Mouse (Mus musculus) limb, embryonic 12.5 days (tissue): ENCODE data around the gene Nipsnap1. TPM values are rescaled to one million over a fixed set of nuclear protein-coding genes. Genes with fewer than 3 reads are reported as not detected.
A peak's percentile ranks its signal among the peaks of the same experiment; 100 is the strongest.

Experiments used
- ATAC-seq: fragments of 200-750 bp; cut with Nextera tagmentation; 2 replicates; pipeline ENCODE4 v1.8.0; 2017; ENCODE audit warnings: low read depth, moderate TSS enrichment; ENCODE audit not compliant: insufficient number of reproducible peaks, insufficient read depth, low FRiP score, low TSS enrichment
- H3K27ac ChIP-seq: fragments of 300-500 bp; sonication (generic); 2 replicates; pipeline ENCODE4 v1.5.1; 2016; ENCODE audit warnings: mild to moderate bottlenecking, moderate library complexity
- H3K27me3 ChIP-seq: fragments of 300-500 bp; sonication (generic); 2 replicates; pipeline ENCODE4 v1.6.1; 2016; ENCODE audit warnings: mild to moderate bottlenecking, moderate library complexity
- H3K36me3 ChIP-seq: fragments of 300-500 bp; sonication (generic); 2 replicates; pipeline ENCODE4 v1.6.1; 2016; ENCODE audit warnings: mild to moderate bottlenecking, moderate library complexity
- H3K4me1 ChIP-seq: fragments of 300-500 bp; sonication (generic); replicated peaks from 2 replicates; pipeline ENCODE4 v1.6.1; 2016
- H3K4me2 ChIP-seq: fragments of 300-500 bp; sonication (generic); 2 replicates; pipeline ENCODE4 v1.6.1; 2016; ENCODE audit warnings: mild to moderate bottlenecking, moderate library complexity
- H3K4me3 ChIP-seq: fragments of 300-500 bp; sonication (generic); replicated peaks from 2 replicates; pipeline ENCODE4 v1.5.1; 2016; ENCODE audit warnings: mild to moderate bottlenecking
- H3K9ac ChIP-seq: fragments of 300-500 bp; sonication (generic); replicated peaks from 2 replicates; pipeline ENCODE4 v1.6.1; 2016; ENCODE audit warnings: mild to moderate bottlenecking, moderate library complexity
- H3K9me3 ChIP-seq: fragments of 300-500 bp; sonication (generic); 2 replicates; pipeline ENCODE4 v1.6.1; 2016; ENCODE audit warnings: mild to moderate bottlenecking, moderate library complexity
- WGBS: fragments of 180-500 bp; shearing (Covaris S2); methylation state at CpG from one replicate; pipeline ENCODE4 v1.1.7; 2016; 5-methylcytosine and 5-hydroxymethylcytosine counted together
- polyA plus RNA-seq: library from polyadenylated mRNA; unstranded; fragments of >200 nt; fragmentation: Nextera tagmentation; extraction: Ambion mirVana; gene quantifications from 2 replicates; pipeline ENCODE4 v1.2.1, GENCODE M21; 2016

The Nipsnap1 gene
- polyA plus RNA-seq, 1 experiment from 2014 or later, result 87.1 TPM

DNA sequence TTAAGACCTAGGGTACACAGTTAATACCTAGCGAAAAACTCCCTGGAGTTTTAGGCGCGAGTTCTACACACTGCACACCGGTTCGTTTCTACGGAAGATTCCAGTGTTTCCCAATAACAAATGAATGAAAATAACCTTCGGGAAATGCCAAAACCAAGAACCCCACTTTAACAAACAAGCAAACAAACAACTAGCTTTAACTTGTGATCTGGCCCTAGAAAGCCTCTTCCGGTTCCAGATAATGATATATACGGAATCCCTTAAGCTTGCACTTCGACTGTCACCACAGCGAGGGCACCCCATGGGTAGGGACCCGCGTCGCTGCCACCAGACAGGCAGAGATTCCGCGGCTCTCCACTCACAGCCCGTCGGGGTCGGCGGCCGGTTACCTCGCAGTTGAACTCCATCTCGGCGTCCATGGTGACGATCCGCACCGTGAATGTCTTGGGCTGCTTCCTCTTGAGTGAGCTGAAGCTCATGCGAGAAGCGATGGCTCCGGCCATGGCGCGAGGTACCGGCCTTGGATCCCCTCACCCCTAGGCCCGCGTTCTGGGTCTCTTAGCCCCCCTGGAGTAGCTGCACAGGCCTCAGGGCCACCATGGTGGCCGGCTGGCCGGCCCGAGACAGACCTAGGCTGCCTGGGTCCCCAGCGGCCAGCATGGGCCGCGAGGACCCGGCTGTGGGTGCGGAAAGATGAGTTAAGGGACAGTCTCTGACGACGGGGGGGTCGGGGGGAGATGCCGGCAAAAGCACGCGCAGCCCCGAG, 25.1 kb upstream of the Nipsnap1 start:
- Histone ChIP-seq H3K9ac (peak overlapping the region; percentile 96), H3K4me3 (peak overlapping the region; percentile 98), H3K4me2 (peak overlapping the region; percentile 72), H3K4me1 (peaks cover 16% of the 10 kb centered on the region), H3K27me3 (no peaks in the 10 kb centered on the region), H3K27ac (peak overlapping the region; percentile 79), H3K9me3 (no peaks in the 10 kb centered on the region), H3K36me3 (no peaks in the 10 kb centered on the region)
- WGBS, result under 1% methylated on average over 50 of the region's 50 CpGs
- ATAC-seq, result peak; percentile 47

DNA sequence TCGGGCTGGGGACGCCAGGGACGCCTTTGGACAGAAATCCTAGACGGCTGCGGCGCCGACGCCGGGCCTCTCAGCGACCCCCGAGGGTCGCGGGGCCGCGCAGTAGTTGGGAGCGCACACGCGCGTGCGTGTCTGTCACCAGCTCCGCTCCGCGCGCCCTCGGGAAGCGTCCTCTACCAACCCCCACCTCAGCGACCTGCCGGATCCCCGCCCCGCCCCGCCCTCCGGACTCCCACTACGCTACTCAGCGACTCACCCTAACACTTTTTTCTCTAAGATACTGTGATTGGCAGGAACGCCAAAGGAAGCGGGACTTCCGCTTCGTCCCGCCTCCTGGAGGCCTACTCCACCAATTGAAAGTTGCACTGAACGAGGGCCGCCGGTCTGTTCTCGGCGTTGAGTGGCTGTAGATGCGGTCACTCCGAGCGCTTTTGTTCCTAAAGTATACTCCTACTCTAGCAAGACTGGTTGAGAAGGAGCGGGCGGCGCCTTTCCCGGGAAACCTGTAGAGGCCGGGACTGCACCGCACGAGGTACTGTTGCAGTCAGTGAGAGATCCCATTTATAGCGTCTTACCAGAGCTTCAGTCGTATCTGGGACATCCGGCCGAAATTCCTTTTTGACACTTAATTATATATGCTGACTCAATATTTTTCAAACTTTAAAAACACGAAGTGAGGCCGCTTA, 24.4 kb upstream of the Nipsnap1 start, which contains the start of gene Nf2:
Gene Nf2, minus strand, starts transcription at position 279 of the 686 bp plus-strand sequence.
- peak within 1 kb of the TSS; percentile 96 for H3K9ac ChIP-seq
- no peaks in the 10 kb centered on the region for H3K9me3 ChIP-seq
- peak within 1 kb of the TSS; percentile 98 for H3K4me3 ChIP-seq
- peak within 1 kb of the TSS; percentile 72 for H3K4me2 ChIP-seq
- WGBS, result under 1% methylated on average over 60 of the region's 60 CpGs
- H3K27me3 ChIP-seq, result no peaks in the 10 kb centered on the region
- H3K27ac ChIP-seq, result peak within 1 kb of the TSS; percentile 79
- no peaks in the 10 kb centered on the region for H3K36me3 ChIP-seq
- ATAC-seq, result peak; percentile 99
- H3K4me1 ChIP-seq, result peaks cover 16% of the 10 kb centered on the region

DNA sequence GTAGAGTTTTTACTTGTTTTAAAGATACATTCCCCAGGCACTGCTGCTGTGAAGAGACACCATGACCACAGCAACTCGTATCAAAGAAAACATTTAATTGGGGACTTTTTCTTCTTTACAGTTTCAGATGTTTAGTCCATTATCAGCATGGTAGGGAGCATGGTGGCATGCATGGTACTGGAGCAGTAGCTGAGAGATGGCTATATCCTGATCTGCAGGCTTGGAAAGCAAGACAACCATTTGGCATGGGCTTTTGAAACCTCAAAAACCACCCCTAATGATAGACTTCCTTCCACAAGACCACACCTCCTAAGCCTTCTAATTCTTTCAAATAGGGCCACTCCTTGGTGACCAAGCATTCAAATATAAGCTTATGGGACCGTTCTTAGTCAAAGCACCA, 23.3 kb upstream of the Nipsnap1 start:
- 92% methylated on average over 2 of the region's 2 CpGs for WGBS
- no peak overlapping the region for H3K27ac ChIP-seq

DNA sequence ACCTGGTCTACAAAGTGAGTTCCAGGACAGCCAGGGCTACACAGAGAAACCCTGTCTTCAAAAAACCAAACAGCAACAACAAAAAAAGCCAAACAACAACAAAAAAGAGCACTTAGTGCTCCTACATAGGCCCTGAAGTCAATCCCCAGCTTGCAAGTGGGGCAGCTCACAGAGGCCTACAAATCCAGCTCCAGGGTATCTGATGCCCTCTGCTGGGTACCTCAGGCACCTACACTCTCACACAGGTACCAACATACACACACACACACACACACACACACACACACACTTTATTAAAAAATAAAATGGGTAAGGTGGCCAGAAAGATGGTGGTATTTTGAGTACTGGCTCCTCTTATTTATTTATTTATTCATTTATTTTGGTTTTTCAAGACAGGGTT, 20.7 kb upstream of the Nipsnap1 start:
- H3K27me3 ChIP-seq, result no peaks in the 10 kb centered on the region
- no peak overlapping the region for H3K4me3 ChIP-seq
- H3K36me3 ChIP-seq, result no peaks in the 10 kb centered on the region
- H3K9me3 ChIP-seq, result no peaks in the 10 kb centered on the region
- H3K4me1 ChIP-seq, result peaks cover 10% of the 10 kb centered on the region
- ATAC-seq, result no peak
- no peak overlapping the region for H3K27ac ChIP-seq
- no peak overlapping the region for H3K4me2 ChIP-seq
- no peak overlapping the region for H3K9ac ChIP-seq

More for the DNA sequence above, 23.3 kb upstream of the Nipsnap1 start:
- Histone ChIP-seq H3K4me1 (peaks cover 16% of the 10 kb centered on the region), H3K36me3 (no peaks in the 10 kb centered on the region), H3K9me3 (no peaks in the 10 kb centered on the region), H3K27me3 (no peaks in the 10 kb centered on the region), H3K4me2 (peak overlapping the region; percentile 48; the same call in 1 of the 2 replicates), H3K9ac (no peak overlapping the region), H3K4me3 (no peak overlapping the region)
- no peak for ATAC-seq

DNA sequence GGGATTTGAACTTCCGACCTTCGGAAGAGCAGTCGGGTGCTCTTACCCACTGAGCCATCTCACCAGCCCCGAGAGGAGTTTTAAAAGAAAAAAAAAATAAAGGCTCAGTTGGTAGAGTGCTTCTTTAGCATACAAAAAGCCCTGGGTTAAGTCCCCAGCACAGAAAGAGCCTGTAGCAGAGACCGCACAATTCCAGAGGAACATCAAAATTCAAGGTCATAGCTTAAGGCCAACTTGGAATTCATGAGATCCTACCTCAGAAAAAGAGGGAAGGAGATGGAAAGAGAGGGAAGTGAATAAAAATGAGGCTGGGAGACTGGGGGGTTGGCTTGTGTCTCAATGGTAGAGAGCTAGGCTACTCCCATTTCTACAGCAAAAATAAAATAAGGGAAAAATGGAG, 19.6 kb upstream of the Nipsnap1 start:
- 92% methylated on average over 5 of the region's 5 CpGs for WGBS
- H3K4me1 ChIP-seq, result peaks cover 8% of the 10 kb centered on the region
- no peak overlapping the region for H3K27ac ChIP-seq

DNA sequence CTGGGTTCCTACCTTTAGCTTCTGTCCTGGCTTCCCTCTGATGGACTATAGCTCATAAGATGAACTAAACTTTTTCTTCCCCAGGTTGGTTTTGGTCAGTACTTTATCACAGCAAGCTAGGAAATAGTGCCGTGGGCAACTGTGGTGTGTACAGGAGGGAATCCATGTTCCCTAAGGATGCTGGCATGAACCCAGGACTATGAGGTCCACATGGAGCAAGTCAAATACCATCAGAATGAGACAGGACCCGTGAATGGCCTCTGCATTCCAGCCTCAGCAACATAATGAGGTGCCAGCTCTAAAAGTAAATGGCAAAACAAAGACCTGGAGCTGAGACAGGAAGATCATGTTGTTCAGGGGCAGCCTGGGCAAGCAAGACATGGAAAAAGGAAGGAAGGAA, 15.3 kb upstream of the Nipsnap1 start:
- ATAC-seq, result no peak
- Histone ChIP-seq H3K9ac (no peak overlapping the region), H3K4me1 (peaks cover 21% of the 10 kb centered on the region), H3K36me3 (no peaks in the 10 kb centered on the region), H3K9me3 (no peaks in the 10 kb centered on the region), H3K4me3 (no peak overlapping the region), H3K27me3 (no peaks in the 10 kb centered on the region), H3K4me2 (no peak overlapping the region), H3K27ac (no peak overlapping the region)
- 50% methylated on average over 2 of the region's 2 CpGs for WGBS

More for the DNA sequence above, 19.6 kb upstream of the Nipsnap1 start:
- H3K9ac ChIP-seq, result no peak overlapping the region
- H3K4me3 ChIP-seq, result no peak overlapping the region
- H3K9me3 ChIP-seq, result no peaks in the 10 kb centered on the region
- H3K4me2 ChIP-seq, result no peak overlapping the region
- no peaks in the 10 kb centered on the region for H3K27me3 ChIP-seq
- no peaks in the 10 kb centered on the region for H3K36me3 ChIP-seq
- ATAC-seq, result no peak

DNA sequence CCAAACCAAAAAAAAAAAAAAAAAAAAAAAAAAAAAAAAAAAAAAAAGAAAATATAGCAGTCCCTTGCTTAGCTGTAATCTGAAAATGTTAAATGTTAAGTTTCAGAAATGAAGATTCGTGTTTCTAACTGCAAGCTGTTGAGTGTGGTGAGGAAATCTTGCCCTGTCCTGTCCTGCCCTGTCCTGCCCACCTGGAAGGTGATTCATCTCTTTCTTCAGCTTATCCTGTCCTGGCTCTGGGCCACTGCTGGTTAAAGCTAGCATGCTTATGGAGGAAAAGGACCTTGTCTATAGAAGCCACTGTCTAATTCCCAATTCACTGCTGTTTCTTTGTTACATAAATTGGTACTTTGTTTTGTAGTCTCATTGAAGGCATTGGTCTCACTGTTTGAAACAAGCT, 12.8 kb upstream of the Nipsnap1 start:
- no peak overlapping the region for H3K4me2 ChIP-seq
- H3K4me3 ChIP-seq, result no peak overlapping the region
- 46% methylated on average over 1 of the region's 1 CpGs for WGBS
- no peak overlapping the region for H3K27ac ChIP-seq
- peaks cover 16% of the 10 kb centered on the region for H3K4me1 ChIP-seq
- no peaks in the 10 kb centered on the region for H3K36me3 ChIP-seq
- H3K9me3 ChIP-seq, result no peaks in the 10 kb centered on the region
- H3K27me3 ChIP-seq, result no peaks in the 10 kb centered on the region
- no peak for ATAC-seq
- H3K9ac ChIP-seq, result no peak overlapping the region

DNA sequence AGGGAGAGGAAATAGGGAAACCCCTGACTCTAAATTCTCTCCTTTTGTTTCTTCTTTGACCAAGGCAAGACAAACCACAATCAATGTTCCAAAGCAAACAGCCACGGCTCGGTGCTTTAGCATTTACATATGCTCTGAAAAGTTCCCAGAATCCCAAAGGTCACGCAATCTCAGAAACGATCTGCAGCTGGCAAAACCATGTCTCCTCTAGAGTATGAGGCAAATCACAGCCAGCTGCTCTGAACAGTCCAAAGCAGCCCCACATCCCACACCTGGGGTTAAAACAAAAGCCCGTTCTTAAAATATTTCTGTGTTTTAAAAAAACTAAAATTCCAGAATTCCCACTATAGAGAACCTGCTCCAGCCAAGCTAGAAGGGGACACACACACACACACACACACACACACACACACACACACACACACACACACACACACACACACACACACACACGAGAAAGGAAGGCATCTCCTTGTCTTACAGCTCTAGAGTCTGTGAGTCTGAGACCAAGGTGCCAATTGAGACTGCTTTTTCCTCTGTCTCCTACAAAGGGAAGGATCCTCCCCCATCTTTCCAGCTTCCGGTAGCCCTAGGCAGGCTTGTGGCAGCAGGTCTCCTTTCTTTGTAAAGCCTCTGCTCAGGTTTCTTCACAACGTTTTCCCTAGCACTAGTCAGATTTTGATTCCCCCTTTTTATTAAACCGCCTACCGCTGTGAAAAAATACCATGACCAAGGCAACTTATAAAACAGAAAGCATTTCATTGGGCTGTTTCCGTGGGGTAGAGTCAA, 11.7 kb upstream of the Nipsnap1 start:
- no peak for ATAC-seq
- H3K9ac ChIP-seq, result 0 out of 2 replicates have a peak overlapping the region, but pooled peaks have one; percentile 18
- 24% methylated on average over 11 of the region's 11 CpGs for WGBS

DNA sequence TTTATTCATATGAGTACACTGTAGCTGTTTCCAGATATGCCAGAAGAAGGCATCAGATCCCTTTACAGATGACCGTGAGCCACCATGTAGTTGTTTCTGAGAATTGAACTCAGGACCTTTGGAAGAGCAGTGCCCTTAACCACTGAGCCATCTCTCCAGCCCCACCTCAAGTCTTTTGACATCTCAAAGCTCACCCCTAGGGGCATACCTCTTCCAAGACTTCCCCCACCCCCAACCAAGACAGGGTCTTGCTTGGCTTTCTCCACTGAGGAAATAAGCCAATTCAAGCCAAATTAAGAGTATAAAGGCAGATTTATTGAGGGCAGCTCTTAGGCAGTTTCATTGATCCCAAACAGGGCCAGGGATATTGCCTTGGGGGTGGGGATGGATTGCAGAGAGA, 11.0 kb upstream of the Nipsnap1 start:
- Histone ChIP-seq H3K36me3 (no peaks in the 10 kb centered on the region), H3K27me3 (no peaks in the 10 kb centered on the region), H3K9me3 (no peaks in the 10 kb centered on the region), H3K4me3 (no peak overlapping the region), H3K9ac (no peak overlapping the region), H3K4me1 (peaks cover 16% of the 10 kb centered on the region), H3K4me2 (no peak overlapping the region), H3K27ac (0 out of 2 replicates have a peak overlapping the region, but pooled peaks have one; percentile 83)
- ATAC-seq, result no peak
- 95% methylated on average over 1 of the region's 1 CpGs for WGBS

More for the DNA sequence above, 11.7 kb upstream of the Nipsnap1 start:
- H3K9me3 ChIP-seq, result no peaks in the 10 kb centered on the region
- H3K27ac ChIP-seq, result peak overlapping the region; percentile 83
- peak overlapping the region; percentile 6 for H3K4me2 ChIP-seq
- H3K36me3 ChIP-seq, result no peaks in the 10 kb centered on the region
- H3K4me1 ChIP-seq, result peaks cover 16% of the 10 kb centered on the region
- H3K27me3 ChIP-seq, result no peaks in the 10 kb centered on the region
- H3K4me3 ChIP-seq, result no peak overlapping the region

DNA sequence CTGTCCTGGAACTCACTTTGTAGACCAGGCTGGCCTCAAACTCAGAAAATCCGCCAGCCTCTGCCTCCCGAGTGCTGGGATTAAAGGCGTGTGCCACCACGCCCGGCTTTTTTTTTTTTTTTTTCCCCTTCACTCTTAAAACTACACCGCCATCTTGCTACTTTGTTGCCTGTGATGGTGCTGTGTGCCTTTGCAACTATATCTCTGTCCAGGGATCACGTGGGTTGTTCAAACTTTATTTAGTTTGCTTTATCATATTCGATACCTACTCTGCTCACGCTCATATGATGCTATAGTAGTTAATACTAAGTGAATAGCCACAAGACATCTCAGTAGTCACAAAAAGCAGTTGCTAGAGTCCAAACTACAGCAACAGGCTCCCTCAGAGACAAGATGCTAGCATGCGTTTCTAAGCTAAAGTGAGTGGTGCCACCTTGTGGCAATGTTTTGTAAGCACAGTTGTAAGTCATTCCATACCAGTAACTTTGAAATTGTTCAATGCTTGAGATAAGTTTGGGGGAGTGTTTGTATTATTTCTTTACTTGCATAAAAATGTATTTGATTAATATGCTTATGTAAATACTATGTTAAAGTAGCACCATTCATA, 8.0 kb upstream of the Nipsnap1 start:
- 49% methylated on average over 10 of the region's 10 CpGs for WGBS
- Histone ChIP-seq H3K4me1 (peaks cover 16% of the 10 kb centered on the region), H3K9me3 (no peaks in the 10 kb centered on the region), H3K27me3 (no peaks in the 10 kb centered on the region), H3K27ac (no peak overlapping the region), H3K36me3 (no peaks in the 10 kb centered on the region), H3K9ac (no peak overlapping the region), H3K4me2 (no peak overlapping the region), H3K4me3 (no peak overlapping the region)
- ATAC-seq, result no peak
